Mouse (Mus musculus) gastrocnemius, postnatal 10 days (tissue): ENCODE results near the gene Vmn1r123. TPM values are rescaled to one million over a fixed set of nuclear protein-coding genes. Genes with fewer than 3 reads are reported as not detected.
"Not testable (repeated sequence)": the region's sequence is repeated elsewhere in the genome, so short reads cannot be mapped to it uniquely, and the experiment has no call there.

Source experiments
- DNase-seq: peaks from one replicate; pipeline ENCODE4 v3.0.0; 2021; ENCODE audit warnings: mixed read lengths
- long read RNA-seq, 2 experiments: library from polyadenylated mRNA; stranded (forward); transcript quantifications; one replicate each; pipeline ENCODE4 v2.0.0; 2021
- total RNA-seq, 2 experiments: library from RNA; stranded (reverse); gene quantifications; 2 replicates each; pipeline ENCODE4 v1.2.3; 2021

Gene Vmn1r123
- not detected for total RNA-seq
- long read RNA-seq, experiment 1: 0 reads
- long read RNA-seq, experiment 2: 0 reads

- not testable (repeated sequence) for DNase-seq
These were observed at the start of gene Vmn1r123 for GRCm38 (mm10) chr7:21161885-21162284. TSS of gene Vmn1r123 (plus strand) at chr7:21162185.

- not testable (repeated sequence) for DNase-seq
These were observed 28.0 kb upstream of the Vmn1r123 start, which contains the start of gene Vmn1r122 for GRCm38 (mm10) chr7:21134028-21134427. TSS of gene Vmn1r122 (minus strand) at chr7:21134128.

GRCm38 (mm10) chr7:21190323-21190722 is 28.3 kb downstream of the Vmn1r123 start, which contains the start of gene Gm5157:
TSS of gene Gm5157 (minus strand) at chr7:21190423.
- not testable (repeated sequence) for DNase-seq

Other genes with a start within 250 kb of the Vmn1r123 start
- gene Vmn1r118, start 249.8 kb upstream of the Vmn1r123 start, total RNA-seq: not detected
- not detected for gene Vmn1r119, start 149.7 kb upstream of the Vmn1r123 start, total RNA-seq
- gene Vmn1r120, start 108.4 kb upstream of the Vmn1r123 start, total RNA-seq: not detected
- gene Vmn1r121, start 63.7 kb upstream of the Vmn1r123 start, total RNA-seq: not detected
- not detected for gene Vmn1r122, start 28.1 kb upstream of the Vmn1r123 start, total RNA-seq
- not detected for gene Gm5157, start 28.2 kb downstream of the Vmn1r123 start, total RNA-seq
- not detected for gene Vmn1r124, start 98.4 kb downstream of the Vmn1r123 start, total RNA-seq
- gene Vmn1r125, start 110.0 kb downstream of the Vmn1r123 start, total RNA-seq: not detected
- not detected for gene Vmn1r126, start 139.3 kb downstream of the Vmn1r123 start, total RNA-seq
- gene Vmn1r127, start 157.7 kb downstream of the Vmn1r123 start, total RNA-seq: not detected
- not detected for gene Vmn1r128, start 187.2 kb downstream of the Vmn1r123 start, total RNA-seq
- not detected for gene Vmn1r129, start 199.1 kb downstream of the Vmn1r123 start, total RNA-seq